Mouse (Mus musculus) embryonic stem cell, embryonic (primary cell): ENCODE measurements around the gene Manea.
"Not testable (repeated sequence)": the region's sequence is repeated elsewhere in the genome, so short reads cannot be mapped to it uniquely, and the experiment has no call there.

Experiments used
- CTCF ChIA-PET, 4 experiments: fragments of 300-600 bp in 2 of 4; fragments of 350-600 bp in 2 of 4; sonication (Branson Sonifier 250); formaldehyde crosslinking; loops; one replicate each; lab custom pipeline; 2022; ENCODE audit warnings: inconsistent platforms in 2 of 4; lab: Charles Lee
- POLR2A ChIA-PET, 4 experiments: fragments of 300-600 bp in 2 of 4; fragments of 350-600 bp in 2 of 4; sonication (Branson Sonifier 250); formaldehyde crosslinking; loops; one replicate each; lab custom pipeline; 2022; ENCODE audit warnings: antibody characterized with exemption in 4 of 4, inconsistent platforms in 1 of 4; lab: Charles Lee

The Manea gene

GRCm38 (mm10) chr4:26346443-26347106 is at the start of gene Manea:
Gene Manea, minus strand, starts transcription at chr4:26346891.
- ChIA-PET POLR2A (interaction anchor here in 3 of 4 experiments (0.6 to 2.0 kb wide), 7 partner anchors 9 to 1065 kb away, joined by 3 to 9 read pairs (median 3); partner anchors contain the start of gene Ufl1 (in 1 of the 3)), CTCF (no interaction called here)

GRCm38 (mm10) chr4:26354616-26355015 is 7.9 kb upstream of the Manea start:
- POLR2A ChIA-PET: interaction anchor here in 1 of 4 experiments (1.8 kb wide), 1 partner anchor 9 kb away, joined by 9 read pairs; the partner anchor contains the start of gene Manea
- CTCF ChIA-PET: no interaction called here

- ChIA-PET CTCF (interaction anchor here in 2 of 4 experiments (0.5 to 0.6 kb wide), 2 partner anchors 106 to 1078 kb away, joined by 3 read pairs; no protein-coding TSS in a partner anchor), POLR2A (interaction anchor here in 3 of 4 experiments (0.8 to 1.1 kb wide), 4 partner anchors 8 to 11 kb away, joined by 3 read pairs; no protein-coding TSS in a partner anchor)
These were observed 7.0 kb upstream of the Manea start for GRCm38 (mm10) chr4:26353643-26354231.

- POLR2A ChIA-PET: interaction anchor here in 1 of 4 experiments (0.9 to 1.8 kb wide), 2 partner anchors 13 to 26 kb away, joined by 3 to 4 read pairs; no protein-coding TSS in a partner anchor
These were observed 548 bp upstream of the Manea start for GRCm38 (mm10) chr4:26347239-26347638.

GRCm38 (mm10) chr4:26345741-26346442 is 799 bp downstream of the Manea start:
- ChIA-PET CTCF (interaction anchor here in 1 of 4 experiments (0.6 kb wide), 1 partner anchor 151 kb away, joined by 3 read pairs; no protein-coding TSS in a partner anchor), POLR2A (interaction anchor here in 3 of 4 experiments (0.6 to 2.0 kb wide), 10 partner anchors 8 to 1065 kb away, joined by 3 to 9 read pairs (median 3); partner anchors contain the start of gene Ufl1 (in 1 of the 3))

More at GRCm38 (mm10) chr4:26347239-26347638, 548 bp upstream of the Manea start:
- CTCF ChIA-PET: no interaction called here

GRCm38 (mm10) chr4:26345080-26345479 is 1.6 kb downstream of the Manea start:
- POLR2A ChIA-PET: interaction anchor here in 2 of 4 experiments (0.8 to 2.0 kb wide), 4 partner anchors 9 to 29 kb away, joined by 3 to 9 read pairs (median 4); no protein-coding TSS in a partner anchor
- CTCF ChIA-PET: no interaction called here

- CTCF ChIA-PET: no interaction called here
- POLR2A ChIA-PET: interaction anchor here in 1 of 4 experiments (0.8 kb wide), 1 partner anchor 11 kb away, joined by 3 read pairs; no protein-coding TSS in a partner anchor
These were observed 4.3 kb downstream of the Manea start for GRCm38 (mm10) chr4:26342346-26342745.

- POLR2A ChIA-PET: no interaction called here
- CTCF ChIA-PET: no interaction called here
These were observed 8.1 kb downstream of the Manea start for GRCm38 (mm10) chr4:26338604-26339003.

- CTCF ChIA-PET: no interaction called here
- POLR2A ChIA-PET: interaction anchor here in 2 of 4 experiments (0.5 to 1.6 kb wide), 2 partner anchors 10 to 86 kb away, joined by 3 to 4 read pairs; partner anchors contain the start of gene Manea (in 1 of the 2)
These were observed 10.1 kb downstream of the Manea start for GRCm38 (mm10) chr4:26336563-26336962.

- POLR2A ChIA-PET: interaction anchor here in 1 of 4 experiments (0.7 kb wide), 1 partner anchor 1846 kb away, joined by 8 read pairs; no protein-coding TSS in a partner anchor
- CTCF ChIA-PET: not testable (repeated sequence)
These were observed 42.0 kb downstream of the Manea start for GRCm38 (mm10) chr4:26304731-26305130.

- CTCF ChIA-PET: no interaction called here
- POLR2A ChIA-PET: no interaction called here
These were observed 69.5 kb downstream of the Manea start for GRCm38 (mm10) chr4:26277112-26277716.

GRCm38 (mm10) chr4:26276264-26276663 is 70.4 kb downstream of the Manea start:
- POLR2A ChIA-PET: no interaction called here
- CTCF ChIA-PET: no interaction called here

- CTCF ChIA-PET: no interaction called here
- POLR2A ChIA-PET: no interaction called here
These were observed 70.9 kb downstream of the Manea start for GRCm38 (mm10) chr4:26275769-26276168.
